Mouse (Mus musculus) hindbrain, embryonic 13.5 days (tissue): ENCODE measurements around the gene Olfr220. TPM values are rescaled to one million over a fixed set of nuclear protein-coding genes. Genes with fewer than 3 reads are reported as not detected.

Experiments used
- polyA plus RNA-seq: library from polyadenylated mRNA; unstranded; fragments of >200 nt; fragmentation: Nextera tagmentation; extraction: Ambion mirVana; gene quantifications from 2 replicates; pipeline ENCODE4 v1.2.1, GENCODE M21; 2015

The Olfr220 gene
- polyA plus RNA-seq, 1 experiment from 2014 or later = not detected

Other genes starting within 250 kb of the Olfr220 start
- gene Olfr419, start 190.0 kb upstream of the Olfr220 start, polyA plus RNA-seq = not detected in 2 replicates
- not detected in 2 replicates for gene Mptx1, start 111.6 kb upstream of the Olfr220 start, polyA plus RNA-seq
- gene Olfr417, start 77.0 kb upstream of the Olfr220 start, polyA plus RNA-seq = not detected in 2 replicates
- gene Olfr248, start 51.0 kb upstream of the Olfr220 start, polyA plus RNA-seq = not detected in 2 replicates
- not detected in 2 replicates for gene Olfr414, start 18.0 kb upstream of the Olfr220 start, polyA plus RNA-seq
- 7.5 and 8.3 TPM in 2 replicates for gene Fmn2, start 59.7 kb downstream of the Olfr220 start, polyA plus RNA-seq